Mouse (Mus musculus) forebrain, embryonic 11.5 days (tissue): ENCODE results near the gene Inpp4a. TPM values are rescaled to one million over a fixed set of nuclear protein-coding genes. Genes with fewer than 3 reads are reported as not detected.

Experiments
- ATAC-seq: fragments of 200-750 bp; cut with Nextera tagmentation; replicated peaks from 2 replicates; pipeline ENCODE4 v1.8.0; 2017; ENCODE audit warnings: moderate TSS enrichment; ENCODE audit not compliant: low FRiP score
- DNase-seq: peaks from one replicate; pipeline ENCODE4 v3.0.0-alpha.2; 2017; ENCODE audit warnings: low spot score
- H3K27ac ChIP-seq: fragments of 300-500 bp; sonication (generic); 2 replicates; pipeline ENCODE4 v1.5.1; 2014; ENCODE audit warnings: low read depth, low read length
- H3K27me3 ChIP-seq: fragments of 300-500 bp; sonication (generic); 2 replicates; pipeline ENCODE4 v1.6.1; 2014; ENCODE audit warnings: mild to moderate bottlenecking, low read length, mixed read lengths; ENCODE audit not compliant: control insufficient read depth, insufficient read depth
- H3K36me3 ChIP-seq: fragments of 300-500 bp; sonication (generic); 2 replicates; pipeline ENCODE4 v1.6.1; 2014; ENCODE audit warnings: mild to moderate bottlenecking, low read length, moderate library complexity, mixed read lengths; ENCODE audit not compliant: control insufficient read depth, insufficient read depth
- H3K4me1 ChIP-seq: fragments of 300-500 bp; sonication (generic); replicated peaks from 2 replicates; pipeline ENCODE4 v1.6.1; 2014; ENCODE audit warnings: low read length, mixed read lengths; ENCODE audit not compliant: control insufficient read depth, insufficient read depth
- H3K4me2 ChIP-seq: fragments of 300-500 bp; sonication (generic); 2 replicates; pipeline ENCODE4 v1.6.1; 2014; ENCODE audit warnings: low read depth, mild to moderate bottlenecking, low read length, moderate library complexity, mixed read lengths; ENCODE audit not compliant: severe bottlenecking
- H3K4me3 ChIP-seq: fragments of 300-500 bp; sonication (generic); 2 replicates; pipeline ENCODE4 v1.5.1; 2014; ENCODE audit warnings: low read depth, low read length
- H3K9ac ChIP-seq: fragments of 300-500 bp; sonication (generic); 2 replicates; pipeline ENCODE4 v1.6.1; 2014; ENCODE audit warnings: low read length
- H3K9me3 ChIP-seq: fragments of 300-500 bp; sonication (generic); 2 replicates; pipeline ENCODE4 v1.6.1; 2016; ENCODE audit warnings: low read length, mixed read lengths; ENCODE audit not compliant: control insufficient read depth
- WGBS: fragments of 180-500 bp; shearing (Covaris S2); extraction: QIAGEN DNeasy Blood & Tissue Kit; methylation state at CpG from one replicate; pipeline ENCODE4 v1.1.7; 2014; 5-methylcytosine and 5-hydroxymethylcytosine counted together
- polyA plus RNA-seq: library from polyadenylated mRNA; unstranded; fragments of >200 nt; fragmentation: Nextera tagmentation; extraction: Ambion mirVana; gene quantifications from 2 replicates; pipeline ENCODE4 v1.2.1, GENCODE M21; 2014

Gene Inpp4a
- polyA plus RNA-seq, 1 experiment from 2014 or later, result 16.9 TPM

- ATAC-seq, result no peak
- DNase-seq, result no peak
- no peak overlapping the region for H3K4me2 ChIP-seq
- H3K27me3 ChIP-seq, result no peaks in the 10 kb centered on the region
- no peak overlapping the region for H3K27ac ChIP-seq
- 85% methylated on average over 3 of the region's 3 CpGs for WGBS
- H3K9me3 ChIP-seq, result no peaks in the 10 kb centered on the region
- H3K4me1 ChIP-seq, result no peaks in the 10 kb centered on the region
- no peaks in the 10 kb centered on the region for H3K36me3 ChIP-seq
- H3K4me3 ChIP-seq, result no peak overlapping the region
- H3K9ac ChIP-seq, result no peak overlapping the region
Observed at GRCm38 (mm10) chr1:37356305-37356704, 56.6 kb downstream of the Inpp4a start.

GRCm38 (mm10) chr1:37357173-37357572 is 57.5 kb downstream of the Inpp4a start:
- Histone ChIP-seq H3K36me3 (no peaks in the 10 kb centered on the region), H3K9ac (no peak overlapping the region), H3K9me3 (no peaks in the 10 kb centered on the region), H3K4me2 (no peak overlapping the region), H3K4me1 (no peaks in the 10 kb centered on the region), H3K27ac (no peak overlapping the region), H3K4me3 (no peak overlapping the region), H3K27me3 (no peaks in the 10 kb centered on the region)
- DNase-seq (no peak), ATAC-seq (no peak)
- 90% methylated on average over 6 of the region's 6 CpGs for WGBS

- Histone ChIP-seq H3K36me3 (no peaks in the 10 kb centered on the region), H3K9me3 (no peaks in the 10 kb centered on the region), H3K4me2 (no peak overlapping the region), H3K27me3 (no peaks in the 10 kb centered on the region), H3K27ac (no peak overlapping the region), H3K9ac (no peak overlapping the region), H3K4me1 (no peaks in the 10 kb centered on the region), H3K4me3 (no peak overlapping the region)
- DNase-seq, result no peak
- no peak for ATAC-seq
- WGBS, result 93% methylated on average over 8 of the region's 8 CpGs
Observed at GRCm38 (mm10) chr1:37358621-37359020, 59.0 kb downstream of the Inpp4a start.

GRCm38 (mm10) chr1:37359395-37360092 is 59.9 kb downstream of the Inpp4a start:
- H3K9me3 ChIP-seq, result no peaks in the 10 kb centered on the region
- H3K9ac ChIP-seq, result no peak overlapping the region
- DNase-seq, result no peak
- 92% methylated on average over 6 of the region's 6 CpGs for WGBS
- no peak overlapping the region for H3K27ac ChIP-seq
- H3K36me3 ChIP-seq, result no peaks in the 10 kb centered on the region
- H3K4me1 ChIP-seq, result no peaks in the 10 kb centered on the region
- no peak for ATAC-seq
- no peak overlapping the region for H3K4me3 ChIP-seq
- no peak overlapping the region for H3K4me2 ChIP-seq
- H3K27me3 ChIP-seq, result no peaks in the 10 kb centered on the region

- no peaks in the 10 kb centered on the region for H3K9me3 ChIP-seq
- H3K4me1 ChIP-seq, result no peaks in the 10 kb centered on the region
- no peak for DNase-seq
- no peak overlapping the region for H3K27ac ChIP-seq
- no peaks in the 10 kb centered on the region for H3K36me3 ChIP-seq
- H3K4me3 ChIP-seq, result no peak overlapping the region
- no peak overlapping the region for H3K9ac ChIP-seq
- no peaks in the 10 kb centered on the region for H3K27me3 ChIP-seq
- H3K4me2 ChIP-seq, result no peak overlapping the region
- 84% methylated on average over 3 of the region's 3 CpGs for WGBS
- ATAC-seq, result no peak
Observed at GRCm38 (mm10) chr1:37360781-37361180, 61.1 kb downstream of the Inpp4a start.

GRCm38 (mm10) chr1:37362721-37363120 is 63.1 kb downstream of the Inpp4a start:
- 90% methylated on average over 10 of the region's 10 CpGs for WGBS
- Histone ChIP-seq H3K4me2 (no peak overlapping the region), H3K27me3 (no peaks in the 10 kb centered on the region), H3K4me3 (no peak overlapping the region), H3K36me3 (no peaks in the 10 kb centered on the region), H3K27ac (no peak overlapping the region), H3K4me1 (no peaks in the 10 kb centered on the region), H3K9me3 (no peaks in the 10 kb centered on the region), H3K9ac (no peak overlapping the region)
- DNase-seq (no peak), ATAC-seq (no peak)

GRCm38 (mm10) chr1:37368125-37368524 is 68.5 kb downstream of the Inpp4a start:
- H3K27ac ChIP-seq, result no peak overlapping the region
- DNase-seq (no peak), ATAC-seq (no peak)
- no peaks in the 10 kb centered on the region for H3K4me1 ChIP-seq
- H3K27me3 ChIP-seq, result no peaks in the 10 kb centered on the region
- H3K4me3 ChIP-seq, result no peak overlapping the region
- H3K9me3 ChIP-seq, result no peaks in the 10 kb centered on the region
- no peak overlapping the region for H3K9ac ChIP-seq
- no peaks in the 10 kb centered on the region for H3K36me3 ChIP-seq
- 91% methylated on average over 10 of the region's 10 CpGs for WGBS
- no peak overlapping the region for H3K4me2 ChIP-seq

- H3K27ac ChIP-seq, result no peak overlapping the region
- ATAC-seq (no peak), DNase-seq (no peak)
- H3K9me3 ChIP-seq, result no peaks in the 10 kb centered on the region
- H3K36me3 ChIP-seq, result no peaks in the 10 kb centered on the region
- H3K4me3 ChIP-seq, result no peak overlapping the region
- no peak overlapping the region for H3K9ac ChIP-seq
- WGBS, result 90% methylated on average over 7 of the region's 7 CpGs
- H3K27me3 ChIP-seq, result no peaks in the 10 kb centered on the region
- H3K4me1 ChIP-seq, result no peaks in the 10 kb centered on the region
- no peak overlapping the region for H3K4me2 ChIP-seq
Observed at GRCm38 (mm10) chr1:37368768-37369385, 69.2 kb downstream of the Inpp4a start.

- no peaks in the 10 kb centered on the region for H3K36me3 ChIP-seq
- H3K9ac ChIP-seq, result no peak overlapping the region
- no peaks in the 10 kb centered on the region for H3K27me3 ChIP-seq
- no peaks in the 10 kb centered on the region for H3K9me3 ChIP-seq
- no peaks in the 10 kb centered on the region for H3K4me1 ChIP-seq
- ATAC-seq (no peak), DNase-seq (no peak)
- no peak overlapping the region for H3K4me3 ChIP-seq
- no peak overlapping the region for H3K4me2 ChIP-seq
- WGBS, result 96% methylated on average over 8 of the region's 8 CpGs
- H3K27ac ChIP-seq, result no peak overlapping the region
Observed at GRCm38 (mm10) chr1:37376177-37376576, 76.5 kb downstream of the Inpp4a start.
